Mouse (Mus musculus) heart, postnatal 0 days (tissue): Measurements from ENCODE around the gene Actr3.
"Not testable (repeated sequence)": the region's sequence is repeated elsewhere in the genome, so short reads cannot be mapped to it uniquely, and the experiment has no call there.

Experiments used
- CTCF ChIP-seq: IDR thresholded peaks from 2 replicates; pipeline ENCODE4 v1.5.1; 2016; ENCODE audit warnings: antibody characterized with exemption, control low read depth, low read depth
- EP300 ChIP-seq: IDR thresholded peaks from 2 replicates; pipeline ENCODE4 v1.6.1; 2016; ENCODE audit warnings: antibody characterized with exemption, low read depth

DNA sequence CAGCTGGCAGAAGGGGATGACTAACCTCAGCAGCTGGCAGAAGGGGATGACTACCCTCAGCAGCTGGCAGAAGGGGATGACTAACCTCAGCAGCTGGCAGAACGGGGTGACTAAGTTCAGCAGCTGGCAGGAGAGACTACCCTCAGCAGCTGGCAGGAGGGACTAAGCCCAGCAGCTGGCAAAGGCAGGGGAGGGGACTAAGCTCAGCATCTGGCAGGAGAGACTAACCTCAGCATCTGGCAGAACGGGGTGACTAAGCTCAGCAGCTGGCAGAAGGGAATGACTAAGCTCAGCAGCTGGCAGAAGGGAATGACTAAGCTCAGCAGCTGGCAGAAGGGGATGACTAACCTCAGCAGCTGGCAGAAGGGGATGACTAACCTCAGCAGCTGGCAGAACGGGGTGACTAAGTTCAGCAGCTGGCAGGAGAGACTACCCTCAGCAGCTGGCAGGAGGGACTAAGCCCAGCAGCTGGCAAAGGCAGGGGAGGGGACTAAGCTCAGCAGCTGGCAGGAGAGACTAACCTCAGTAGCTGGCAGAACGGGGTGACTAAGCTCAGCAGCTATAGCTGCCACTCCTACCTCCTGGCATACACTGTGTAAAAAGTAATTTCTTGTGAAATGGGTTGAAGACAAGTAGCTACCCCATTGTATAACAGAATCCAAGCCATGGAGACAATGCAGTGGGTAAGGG, 45.3 kb downstream of the Actr3 start:
- TF ChIP-seq CTCF, EP300: not testable (repeated sequence)
